17 mouse cellular contexts compared by ENCODE assay signal in the genomic region with DNA sequence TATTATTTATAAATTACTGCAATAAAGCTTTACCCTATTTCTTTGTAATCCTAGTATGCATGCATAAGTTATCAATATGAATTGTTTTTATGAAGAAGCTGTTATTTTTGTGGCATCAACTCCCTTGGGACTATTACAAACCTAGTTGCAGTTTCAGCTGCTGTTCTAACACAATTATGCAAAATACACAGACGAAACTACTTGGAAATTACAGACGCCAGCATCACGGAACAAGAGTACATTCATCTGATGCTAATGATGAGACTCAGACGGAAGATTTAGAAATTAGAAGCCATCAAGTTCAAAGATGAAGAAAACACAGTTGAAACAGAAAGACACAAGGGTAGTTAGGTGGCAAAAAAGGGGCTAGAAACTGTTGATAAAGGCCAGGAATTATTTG.
DNase-seq lines count a peak whose midpoint lies in the region; TF ChIP-seq lines count a peak whose summit lies in the region.
"Had no signal": no experiment of that assay in that cellular context is flagged by ENCODE, and none has a peak within 500 bp of the region (broad histone marks: within the 10 kb centered on the region; RNA-seq: fewer than 3 reads in every experiment).

No protein-coding gene starts in this region.

- H3K36me3 ChIP-seq in CH12.LX (replicated peaks in 1 of 2; ENCODE audit: control insufficient read depth in 1 of 2, insufficient read depth in 1 of 2, low read length in 1 of 2), result no peaks in the 10 kb centered on the region
- H3K36me3 ChIP-seq in splenic B cell, adult 2 months (ENCODE audit: control insufficient read depth, insufficient read depth, low read length, poor library complexity, severe bottlenecking), result no peaks in the 10 kb centered on the region
- H3K36me3 ChIP-seq: embryonic facial prominence, embryonic 10.5 days; G1E; heart, embryonic 12.5 days; hindbrain, embryonic 10.5 days had no signal

- no peak for TF ChIP-seq CTCF in layer of hippocampus, adult 2 months (conservative IDR thresholded peaks at IDR 0.05)
- no peak for TF ChIP-seq CTCF in CH12.LX (conservative IDR thresholded peaks at IDR 0.05 in 1 of 2, IDR thresholded peaks at IDR 0.05 in 1 of 2; ENCODE audit: low read depth in 2 of 2, low read length in 2 of 2)
- no peak for TF ChIP-seq CTCF in brain, embryonic 14.5 days (IDR thresholded peaks at IDR 0.05; ENCODE audit: borderline replicate concordance, extremely low read depth, insufficient read depth, insufficient read length)

- TF ChIP-seq POLR2A in CH12.LX (IDR thresholded peaks at IDR 0.05; ENCODE audit: low read depth, low read length), result no peak
- no peak for TF ChIP-seq POLR2A in brain, embryonic 14.5 days (IDR thresholded peaks at IDR 0.05; ENCODE audit: borderline replicate concordance, extremely low read depth, insufficient read depth, insufficient read length, poor library complexity, severe bottlenecking)

- H3K27me3 ChIP-seq in CH12.LX (replicated peaks), result no peaks in the 10 kb centered on the region
- no peaks in the 10 kb centered on the region for H3K27me3 ChIP-seq in splenic B cell, adult 2 months (ENCODE audit: control insufficient read depth, insufficient read depth, low read length, poor library complexity, severe bottlenecking)
- H3K27me3 ChIP-seq: heart, embryonic 12.5 days had no signal

- no peaks in the 10 kb centered on the region for H3K79me2 ChIP-seq in CH12.LX (replicated peaks; ENCODE audit: control insufficient read depth, extremely low read depth, insufficient read depth, poor library complexity, severe bottlenecking)

- no peak overlapping the region for H3K4me3 ChIP-seq in layer of hippocampus, adult 2 months
- no peak overlapping the region for H3K4me3 ChIP-seq in CH12.LX (replicated peaks in 1 of 3; ENCODE audit: low read depth in 2 of 3, low read length in 2 of 3, poor library complexity in 1 of 3)
- H3K4me3 ChIP-seq: embryonic facial prominence, embryonic 10.5 days; heart, adult 2 months; heart, embryonic 12.5 days; hindbrain, embryonic 10.5 days had no signal

- dilution Hi-C loops in CH12.LX (cut with MboI; ENCODE audit: extremely low pct_ligation_motif_present, extremely low pct_unique_long_range_greater_than_20kb, low sequenced_read_pairs), result no loop called here

- no peaks in the 10 kb centered on the region for H3K9me3 ChIP-seq in CH12.LX (replicated peaks; ENCODE audit: low read length)
- H3K9me3 ChIP-seq: embryonic facial prominence, embryonic 10.5 days; G1E; heart, embryonic 12.5 days; hindbrain, embryonic 10.5 days had no signal

- H3K4me1 ChIP-seq in CH12.LX (ENCODE audit: control insufficient read depth in 1 of 2, insufficient read depth in 2 of 2), result peaks cover 0 to 21% of the 10 kb centered on the region in 2 experiments; a peak in 1 of 4 replicates
- H3K4me1 ChIP-seq: heart, embryonic 12.5 days had no signal

- in situ Hi-C loops in CH12.LX (cut with MboI; ENCODE audit: low pct_ligation_motif_present, low pct_unique_long_range_greater_than_20kb, low sequenced_read_pairs), result no loop called here

- H3K9ac ChIP-seq in CH12.LX (ENCODE audit: insufficient read depth, low read depth), result no peak overlapping the region
- H3K9ac ChIP-seq: heart, embryonic 12.5 days; hindbrain, embryonic 14.5 days had no signal

- no peak for DNase-seq in layer of hippocampus, adult 2 months (ENCODE audit: low spot score in 2 of 2)
- no peak for DNase-seq in layer of hippocampus, adult 9-11 months
- peak; percentile 35 for DNase-seq in CH12.LX (ENCODE audit: extremely low read depth)
- peak; percentile 63 for DNase-seq in brain, embryonic 14.5 days (ENCODE audit: low read depth)
- peak; percentile 31 for DNase-seq in splenic B cell, adult 2 months (ENCODE audit: low read depth, low spot score)
- no peak for DNase-seq in cerebellum, postnatal 4 days (ENCODE audit: low spot score in 2 of 2)
- DNase-seq: adrenal gland, postnatal 10 days; cerebellum, adult 11-12 months; cerebellum, adult 9-10 months; cerebellum, postnatal 25 days; gastrocnemius, postnatal 14 days; heart, adult 2 months had no signal

- no peak for TF ChIP-seq RAD21 in CH12.LX (IDR thresholded peaks at IDR 0.05; ENCODE audit: low read depth, low read length)

- no peak overlapping the region; the same call in 1 of the 2 replicates for H3K4me2 ChIP-seq in CH12.LX (ENCODE audit: insufficient read depth, low read depth, poor library complexity, severe bottlenecking)
- H3K4me2 ChIP-seq: heart, embryonic 12.5 days; hindbrain, embryonic 14.5 days had no signal

- H3K27ac ChIP-seq in layer of hippocampus, adult 2 months, result peak overlapping the region; percentile 37; the same call in 1 of the 2 replicates
- no peak overlapping the region for H3K27ac ChIP-seq in CH12.LX (ENCODE audit: insufficient read depth, low read depth)
- H3K27ac ChIP-seq: embryonic facial prominence, embryonic 10.5 days; heart, adult 2 months; hindbrain, embryonic 10.5 days; hindbrain, embryonic 14.5 days had no signal

- TF ChIP-seq EP300 in CH12.LX (IDR thresholded peaks at IDR 0.05; ENCODE audit: low read length), result no peak; the same call in 1 of the 2 replicates

TF ChIP-seq in CH12.LX, 34 proteins besides CTCF, POLR2A, EP300 and RAD21:
- no peak for TF ChIP-seq PAX5 (IDR thresholded peaks at IDR 0.05; ENCODE audit: low read length)
- TF ChIP-seq HCFC1 (IDR thresholded peaks at IDR 0.05; ENCODE audit: low read depth, low read length), result no peak
- no peak for TF ChIP-seq KAT2A (IDR thresholded peaks at IDR 0.05; ENCODE audit: insufficient replicate concordance, low read length)
- TF ChIP-seq SIN3A (IDR thresholded peaks at IDR 0.05; ENCODE audit: low read length), result no peak
- TF ChIP-seq MEF2A (IDR thresholded peaks at IDR 0.05; ENCODE audit: borderline replicate concordance, low read depth, low read length), result 0 out of 2 replicates have a peak, but pooled peaks have one; percentile 42
- TF ChIP-seq NELFE (IDR thresholded peaks at IDR 0.05; ENCODE audit: low read depth, low read length), result no peak
- no peak for TF ChIP-seq CHD1 (IDR thresholded peaks at IDR 0.05; ENCODE audit: low read depth, low read length)
- peak; percentile 46 for TF ChIP-seq IRF4 (IDR thresholded peaks at IDR 0.05; ENCODE audit: low read depth, low read length)
- TF ChIP-seq MAX (IDR thresholded peaks at IDR 0.05; ENCODE audit: low read length), result no peak
- TF ChIP-seq ZNF384 (IDR thresholded peaks at IDR 0.05; ENCODE audit: low read depth, low read length), result no peak
TF ChIP-seq in CH12.LX: peak in this region for 2.

Comparison
In these comparisons a context has a peak if more than half of its experiments do, and no peak if none do; other contexts are left out.
1. DNase-seq: peak in CH12.LX (single experiment), brain, embryonic 14.5 days (single experiment) and splenic B cell, adult 2 months (single experiment); none in layer of hippocampus, adult 2 months (0 of 2), layer of hippocampus, adult 9-11 months (single experiment) and cerebellum, postnatal 4 days (0 of 2).